Mouse (Mus musculus) CD4-positive, CD25-positive, alpha-beta regulatory T cell, adult 4 months (primary cell): ENCODE results near the gene Olfr1113. TPM values are rescaled to one million over a fixed set of nuclear protein-coding genes. Genes with fewer than 3 reads are reported as not detected.
"Not testable (repeated sequence)": the region's sequence is repeated elsewhere in the genome, so short reads cannot be mapped to it uniquely, and the experiment has no call there.

Experiments
- ATAC-seq: one replicate; pipeline ENCODE4 v1.8.0; 2017
- polyA plus RNA-seq, 2 experiments: library from polyadenylated mRNA; unstranded; fragments of 100-300 nt; shearing (Covaris generic); gene quantifications; one replicate each; pipeline ENCODE4 v1.2.1; 2017

The Olfr1113 gene
- polyA plus RNA-seq: not detected

- ATAC-seq: no peak
These were observed at the start of gene Olfr1113 for GRCm38 (mm10) chr2:87208670-87209069. TSS of gene Olfr1113 (plus strand) at chr2:87208970.

GRCm38 (mm10) chr2:87167731-87168130 lies 41.0 kb upstream of the Olfr1113 start:
- ATAC-seq: not testable (repeated sequence)

GRCm38 (mm10) chr2:87187498-87187897 lies 21.3 kb upstream of the Olfr1113 start, which contains the start of gene Olfr1112:
TSS of gene Olfr1112 (plus strand) at chr2:87187798.
- ATAC-seq: no peak

- ATAC-seq: no peak
These were observed 38.9 kb downstream of the Olfr1113 start, which contains the start of gene Olfr1115 for GRCm38 (mm10) chr2:87247713-87248112. TSS of gene Olfr1115 (plus strand) at chr2:87248013.

Other genes with a start within 250 kb of the Olfr1113 start
- not detected for gene Olfr1099, start 248.3 kb upstream of the Olfr1113 start, polyA plus RNA-seq
- not detected for gene Olfr1100, start 229.0 kb upstream of the Olfr1113 start, polyA plus RNA-seq
- gene Olfr1101, start 217.7 kb upstream of the Olfr1113 start, polyA plus RNA-seq: not detected
- not detected for gene Olfr1102, start 210.6 kb upstream of the Olfr1113 start, polyA plus RNA-seq
- gene Olfr1104, start 181.9 kb upstream of the Olfr1113 start, polyA plus RNA-seq: not detected
- not detected for gene Olfr1105, start 172.4 kb upstream of the Olfr1113 start, polyA plus RNA-seq
- not detected for gene Olfr1106, start 156.7 kb upstream of the Olfr1113 start, polyA plus RNA-seq
- not detected for gene Olfr1107, start 133.2 kb upstream of the Olfr1113 start, polyA plus RNA-seq
- under 1 TPM in 1 of 2 experiments, not detected in 1; 0.13 TPM for gene Olfr1109, start 113.0 kb upstream of the Olfr1113 start, polyA plus RNA-seq
- gene Olfr259, start 94.4 kb upstream of the Olfr1113 start, polyA plus RNA-seq: not detected
- gene Olfr1110, start 68.7 kb upstream of the Olfr1113 start, polyA plus RNA-seq: not detected
- gene Olfr1111, start 56.3 kb upstream of the Olfr1113 start, polyA plus RNA-seq: not detected
- gene Olfr1112, start 21.2 kb upstream of the Olfr1113 start, polyA plus RNA-seq: not detected
- not detected for gene Olfr1115, start 39.0 kb downstream of the Olfr1113 start, polyA plus RNA-seq
- gene Olfr1116, start 58.6 kb downstream of the Olfr1113 start, polyA plus RNA-seq: under 1 TPM in 1 of 2 experiments, not detected in 1; 0.13 TPM
- not detected for gene Olfr1118, start 98.6 kb downstream of the Olfr1113 start, polyA plus RNA-seq
- not detected for gene Olfr1120, start 145.8 kb downstream of the Olfr1113 start, polyA plus RNA-seq
- not detected for gene Olfr1121, start 160.9 kb downstream of the Olfr1113 start, polyA plus RNA-seq
- gene Olfr1122, start 176.9 kb downstream of the Olfr1113 start, polyA plus RNA-seq: not detected
- gene Olfr1123, start 207.7 kb downstream of the Olfr1113 start, polyA plus RNA-seq: not detected
- gene Olfr1124, start 221.3 kb downstream of the Olfr1113 start, polyA plus RNA-seq: 1 to 10 TPM in 1 of 2 experiments, not detected in 1; 3.3 TPM
- not detected for gene Olfr1126, start 245.0 kb downstream of the Olfr1113 start, polyA plus RNA-seq